Mouse (Mus musculus): ENCODE measurements around the gene Adprm. TPM values are rescaled to one million over a fixed set of nuclear protein-coding genes. Genes with fewer than 3 reads are reported as not detected.

The Adprm gene
- polyA plus RNA-seq, 1 experiment from 2014 or later, result 18.5 TPM

DNA sequence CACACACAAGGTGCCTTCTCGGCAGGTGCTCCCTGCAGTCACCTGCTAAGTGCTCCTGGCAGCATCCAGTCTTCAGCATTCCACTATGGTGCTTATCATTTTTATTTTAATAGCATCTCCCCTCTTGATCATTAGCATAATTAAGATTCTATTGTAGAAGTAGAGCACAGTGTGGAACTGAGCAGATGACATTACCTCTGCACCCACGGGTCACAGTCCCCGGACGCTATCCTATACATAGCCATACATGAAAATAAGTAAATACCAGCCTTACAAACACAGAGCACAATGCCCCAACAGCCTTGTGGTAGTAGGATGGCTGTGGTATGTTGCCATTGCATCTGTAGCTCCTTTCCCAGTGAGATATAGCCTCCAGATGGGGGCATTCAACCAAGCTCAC lies 43.9 kb downstream of the Adprm start:
- H3K4me3 ChIP-seq (ENCODE audit: low read depth, low read length), result no peak overlapping the region
- DNase-seq (ENCODE audit: low spot score), result no peak
- no peaks in the 10 kb centered on the region for H3K9me3 ChIP-seq (ENCODE audit: control insufficient read depth, low read length)
- H3K4me1 ChIP-seq (replicated peaks; ENCODE audit: control insufficient read depth, insufficient read depth, low read length), result no peaks in the 10 kb centered on the region
- no peak for ATAC-seq (replicated peaks; ENCODE audit: low FRiP score)
- H3K27ac ChIP-seq (ENCODE audit: low read depth, low read length), result no peak overlapping the region
- no peak overlapping the region for H3K4me2 ChIP-seq
- 91% methylated on average over 4 of the region's 4 CpGs for WGBS
- H3K36me3 ChIP-seq (ENCODE audit: control insufficient read depth, insufficient read depth, low read length), result no peaks in the 10 kb centered on the region
- no peak overlapping the region for H3K9ac ChIP-seq (ENCODE audit: low read depth, low read length)
- no peaks in the 10 kb centered on the region for H3K27me3 ChIP-seq (replicated peaks; ENCODE audit: control insufficient read depth, insufficient read depth, low read length)

DNA sequence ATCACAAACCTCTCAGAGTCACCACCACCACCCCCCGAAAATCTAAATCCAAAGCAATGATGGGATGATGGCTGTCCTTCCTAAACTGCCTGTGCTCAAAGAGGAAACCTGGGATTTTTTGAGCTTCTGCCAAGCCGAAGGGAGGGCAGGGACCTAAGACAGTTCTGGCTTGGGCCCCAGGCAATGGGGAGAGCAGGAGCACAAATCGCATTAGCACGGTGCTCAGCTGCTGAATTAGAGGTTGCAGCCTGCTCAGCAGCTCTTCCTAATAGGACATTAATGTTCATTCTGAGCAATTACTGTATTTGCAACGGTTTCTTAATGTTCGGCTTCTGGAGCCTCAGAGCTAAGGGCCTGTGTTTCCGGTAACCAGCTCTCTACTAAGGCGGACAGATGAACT lies 44.4 kb downstream of the Adprm start:
- DNase-seq (ENCODE audit: low spot score) (no peak), ATAC-seq (replicated peaks; ENCODE audit: low FRiP score) (no peak)
- WGBS, result 89% methylated on average over 8 of the region's 8 CpGs
- Histone ChIP-seq H3K9ac (ENCODE audit: low read depth, low read length) (no peak overlapping the region), H3K4me2 (no peak overlapping the region), H3K27ac (ENCODE audit: low read depth, low read length) (no peak overlapping the region), H3K4me3 (ENCODE audit: low read depth, low read length) (no peak overlapping the region), H3K36me3 (ENCODE audit: control insufficient read depth, insufficient read depth, low read length) (no peaks in the 10 kb centered on the region), H3K4me1 (replicated peaks; ENCODE audit: control insufficient read depth, insufficient read depth, low read length) (no peaks in the 10 kb centered on the region), H3K27me3 (replicated peaks; ENCODE audit: control insufficient read depth, insufficient read depth, low read length) (no peaks in the 10 kb centered on the region), H3K9me3 (ENCODE audit: control insufficient read depth, low read length) (no peaks in the 10 kb centered on the region)

DNA sequence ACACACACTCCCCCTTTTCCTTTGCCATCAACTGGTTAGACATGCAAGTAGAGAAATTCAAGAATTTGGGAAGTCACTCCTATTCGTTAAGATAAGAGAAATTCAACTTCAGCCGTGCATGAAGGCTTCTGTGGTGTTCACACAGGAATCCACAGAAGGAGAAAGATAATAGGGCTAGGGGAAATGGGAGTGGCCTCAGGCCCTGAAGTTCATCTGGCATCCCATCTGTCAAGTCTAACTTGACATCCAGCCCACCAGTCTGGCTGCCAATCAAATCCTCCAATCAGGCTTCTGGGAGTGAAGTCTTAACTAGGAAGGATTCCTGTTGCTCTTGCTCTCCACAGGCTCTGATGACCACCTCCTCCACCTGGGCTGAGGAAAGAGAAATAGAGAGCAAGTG lies 49.5 kb downstream of the Adprm start:
- Histone ChIP-seq H3K4me2 (no peak overlapping the region), H3K4me1 (replicated peaks; ENCODE audit: control insufficient read depth, insufficient read depth, low read length) (no peaks in the 10 kb centered on the region), H3K27me3 (replicated peaks; ENCODE audit: control insufficient read depth, insufficient read depth, low read length) (no peaks in the 10 kb centered on the region), H3K9ac (ENCODE audit: low read depth, low read length) (no peak overlapping the region), H3K4me3 (ENCODE audit: low read depth, low read length) (no peak overlapping the region), H3K27ac (ENCODE audit: low read depth, low read length) (no peak overlapping the region), H3K9me3 (ENCODE audit: control insufficient read depth, low read length) (no peaks in the 10 kb centered on the region), H3K36me3 (ENCODE audit: control insufficient read depth, insufficient read depth, low read length) (no peaks in the 10 kb centered on the region)
- ATAC-seq (replicated peaks; ENCODE audit: low FRiP score), result no peak
- DNase-seq (ENCODE audit: low spot score), result no peak
- 32% methylated on average over 2 of the region's 2 CpGs for WGBS

DNA sequence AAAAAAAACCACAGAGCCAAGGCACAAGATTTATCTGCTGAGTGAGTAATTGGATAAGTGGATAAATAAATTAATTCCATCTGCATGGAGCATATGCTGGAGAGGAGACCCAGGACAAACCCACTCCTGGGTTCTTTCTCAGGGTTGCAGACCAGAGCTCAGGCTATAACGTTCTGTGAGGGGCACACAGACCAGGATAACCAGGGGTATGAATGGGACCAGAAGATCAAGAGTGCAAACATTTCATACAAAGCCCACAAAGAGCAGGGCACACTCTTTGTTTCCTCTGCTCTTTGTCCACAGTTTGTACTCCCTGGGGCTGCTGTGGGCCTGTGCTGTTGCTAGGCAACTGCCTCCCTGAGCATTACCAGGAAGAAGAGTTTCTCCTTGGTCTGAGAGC lies 50.7 kb downstream of the Adprm start:
- H3K27me3 ChIP-seq (replicated peaks; ENCODE audit: control insufficient read depth, insufficient read depth, low read length), result no peaks in the 10 kb centered on the region
- DNase-seq (ENCODE audit: low spot score) (no peak), ATAC-seq (replicated peaks; ENCODE audit: low FRiP score) (no peak)
- no peak overlapping the region for H3K4me3 ChIP-seq (ENCODE audit: low read depth, low read length)
- 43% methylated on average over 1 of the region's 1 CpGs for WGBS
- H3K27ac ChIP-seq (ENCODE audit: low read depth, low read length), result no peak overlapping the region
- H3K9ac ChIP-seq (ENCODE audit: low read depth, low read length), result no peak overlapping the region
- H3K36me3 ChIP-seq (ENCODE audit: control insufficient read depth, insufficient read depth, low read length), result no peaks in the 10 kb centered on the region
- H3K4me2 ChIP-seq, result no peak overlapping the region
- no peaks in the 10 kb centered on the region for H3K9me3 ChIP-seq (ENCODE audit: control insufficient read depth, low read length)
- no peaks in the 10 kb centered on the region for H3K4me1 ChIP-seq (replicated peaks; ENCODE audit: control insufficient read depth, insufficient read depth, low read length)

DNA sequence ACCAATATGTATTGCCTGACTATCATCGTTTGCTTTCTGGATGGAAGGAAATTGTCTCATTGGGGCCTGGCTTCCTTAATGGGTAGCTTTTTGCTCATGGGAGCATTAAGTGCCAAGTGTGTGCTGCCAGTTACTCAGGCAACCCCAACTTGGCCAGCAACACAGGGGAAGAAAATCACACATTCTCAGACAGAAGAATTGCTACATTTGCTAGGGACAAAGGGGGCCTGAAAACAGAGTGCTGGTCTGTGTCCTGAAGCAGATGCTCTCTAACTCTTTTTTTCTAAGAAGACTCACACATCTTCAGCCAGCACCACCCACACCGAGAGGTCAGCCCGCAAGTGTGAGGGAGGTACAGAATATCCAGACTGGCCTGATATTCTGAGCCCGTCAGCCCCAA lies 51.7 kb downstream of the Adprm start:
- Histone ChIP-seq H3K36me3 (ENCODE audit: control insufficient read depth, insufficient read depth, low read length) (no peaks in the 10 kb centered on the region), H3K27ac (ENCODE audit: low read depth, low read length) (no peak overlapping the region)
- 73% methylated on average over 4 of the region's 4 CpGs for WGBS

DNA sequence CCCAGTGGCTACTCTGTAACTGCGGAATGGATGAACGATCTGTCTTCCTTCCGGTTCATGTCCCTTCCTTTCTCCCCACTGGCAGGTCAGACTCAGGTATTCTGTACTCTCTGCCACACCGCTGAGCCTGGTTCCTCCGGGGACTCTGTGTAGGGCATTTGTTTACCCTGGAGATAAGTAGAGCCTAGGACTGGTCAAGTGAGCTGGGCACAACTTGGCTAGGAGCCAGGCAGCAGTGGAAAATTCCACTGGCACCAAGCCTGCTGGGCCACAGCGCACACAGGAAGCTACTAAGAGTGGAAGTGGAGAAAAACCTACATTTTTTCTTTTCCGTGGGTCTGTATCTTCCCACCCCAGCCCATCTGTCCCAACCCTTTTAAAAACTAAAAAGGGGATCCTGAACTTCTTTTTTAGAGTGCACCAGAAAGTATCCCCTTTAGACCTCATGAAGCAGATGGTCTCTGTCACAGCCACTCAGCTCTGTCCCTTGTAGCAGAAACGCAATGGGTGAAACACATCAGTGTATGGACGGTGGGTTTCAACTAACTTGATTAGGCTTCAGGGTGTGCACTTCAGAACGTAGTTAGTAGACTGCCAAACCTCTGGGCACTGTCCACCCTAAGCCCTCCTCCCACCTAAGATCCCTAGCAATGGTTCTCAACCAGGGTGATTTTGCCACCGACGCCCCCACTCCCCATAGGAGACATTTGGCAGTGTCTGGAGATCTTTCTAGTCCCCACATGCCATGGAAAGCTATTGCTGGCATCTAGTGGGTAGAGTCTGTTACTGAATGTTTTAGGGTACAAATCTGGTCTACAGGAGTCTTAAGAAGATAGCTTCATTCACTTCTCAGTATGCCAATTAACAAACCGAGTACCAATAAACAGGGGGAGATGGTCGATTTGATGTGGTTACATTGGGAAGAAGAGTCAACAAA lies 53.7 kb downstream of the Adprm start:
- ATAC-seq (replicated peaks; ENCODE audit: low FRiP score) (no peak), DNase-seq (ENCODE audit: low spot score) (no peak)
- Histone ChIP-seq H3K4me3 (ENCODE audit: low read depth, low read length) (no peak overlapping the region), H3K9me3 (ENCODE audit: control insufficient read depth, low read length) (no peaks in the 10 kb centered on the region), H3K27me3 (replicated peaks; ENCODE audit: control insufficient read depth, insufficient read depth, low read length) (no peaks in the 10 kb centered on the region), H3K4me2 (no peak overlapping the region), H3K4me1 (replicated peaks; ENCODE audit: control insufficient read depth, insufficient read depth, low read length) (no peaks in the 10 kb centered on the region), H3K36me3 (ENCODE audit: control insufficient read depth, insufficient read depth, low read length) (no peaks in the 10 kb centered on the region), H3K9ac (ENCODE audit: low read depth, low read length) (no peak overlapping the region), H3K27ac (ENCODE audit: low read depth, low read length) (no peak overlapping the region)
- 67% methylated on average over 14 of the region's 14 CpGs for WGBS

More for the DNA sequence above, 51.7 kb downstream of the Adprm start:
- no peak overlapping the region for H3K4me2 ChIP-seq
- no peak for ATAC-seq (replicated peaks; ENCODE audit: low FRiP score)
- H3K4me3 ChIP-seq (ENCODE audit: low read depth, low read length), result no peak overlapping the region
- no peaks in the 10 kb centered on the region for H3K4me1 ChIP-seq (replicated peaks; ENCODE audit: control insufficient read depth, insufficient read depth, low read length)
- no peaks in the 10 kb centered on the region for H3K9me3 ChIP-seq (ENCODE audit: control insufficient read depth, low read length)
- H3K27me3 ChIP-seq (replicated peaks; ENCODE audit: control insufficient read depth, insufficient read depth, low read length), result no peaks in the 10 kb centered on the region
- H3K9ac ChIP-seq (ENCODE audit: low read depth, low read length), result no peak overlapping the region
- no peak for DNase-seq (ENCODE audit: low spot score)

DNA sequence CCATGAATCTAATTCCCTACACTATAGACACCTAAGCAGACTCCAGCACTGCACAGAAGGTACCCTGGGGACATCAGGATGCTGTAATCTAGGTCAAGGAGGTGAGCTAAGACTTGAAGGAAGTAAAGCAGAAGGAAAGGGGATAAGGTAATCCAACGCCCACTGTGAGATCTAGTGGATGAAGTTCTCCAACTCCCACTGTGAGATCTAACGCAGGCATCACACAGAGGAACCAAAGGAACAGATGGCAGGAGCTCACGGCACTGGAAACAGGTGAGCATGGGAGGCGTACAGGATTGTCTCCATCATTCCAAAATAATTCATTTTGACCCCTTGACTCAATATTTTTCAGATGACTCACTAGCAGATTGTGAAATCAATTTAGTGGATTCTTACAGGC lies 55.9 kb downstream of the Adprm start:
- Histone ChIP-seq H3K27ac (ENCODE audit: low read depth, low read length) (no peak overlapping the region), H3K27me3 (replicated peaks; ENCODE audit: control insufficient read depth, insufficient read depth, low read length) (no peaks in the 10 kb centered on the region), H3K4me3 (ENCODE audit: low read depth, low read length) (no peak overlapping the region), H3K36me3 (ENCODE audit: control insufficient read depth, insufficient read depth, low read length) (no peaks in the 10 kb centered on the region), H3K9ac (ENCODE audit: low read depth, low read length) (no peak overlapping the region), H3K4me1 (replicated peaks; ENCODE audit: control insufficient read depth, insufficient read depth, low read length) (no peaks in the 10 kb centered on the region), H3K9me3 (ENCODE audit: control insufficient read depth, low read length) (no peaks in the 10 kb centered on the region), H3K4me2 (no peak overlapping the region)
- no peak for DNase-seq (ENCODE audit: low spot score)
- WGBS, result 70% methylated on average over 4 of the region's 4 CpGs
- no peak for ATAC-seq (replicated peaks; ENCODE audit: low FRiP score)

DNA sequence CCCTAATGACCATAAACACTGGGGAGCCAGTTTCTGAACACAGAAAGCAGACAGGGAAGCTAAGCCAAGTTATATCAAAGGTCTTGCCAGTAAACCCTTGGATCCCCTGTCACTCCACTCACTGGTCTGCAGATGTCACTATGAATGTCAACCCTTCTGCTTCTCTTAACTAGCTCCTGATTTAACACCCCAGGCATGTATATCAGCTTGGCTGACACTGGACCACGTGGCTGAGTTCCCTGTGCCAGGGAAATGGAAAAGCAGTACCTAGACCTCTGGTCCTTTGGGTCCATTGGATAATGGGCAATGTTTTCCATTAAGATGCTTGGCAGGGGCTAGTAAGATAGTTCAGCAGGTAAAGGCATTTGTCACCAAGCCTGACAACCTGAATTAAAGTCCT lies 58.7 kb downstream of the Adprm start:
- Histone ChIP-seq H3K4me2 (no peak overlapping the region), H3K27me3 (replicated peaks; ENCODE audit: control insufficient read depth, insufficient read depth, low read length) (no peaks in the 10 kb centered on the region), H3K27ac (ENCODE audit: low read depth, low read length) (no peak overlapping the region), H3K9ac (ENCODE audit: low read depth, low read length) (no peak overlapping the region), H3K4me1 (replicated peaks; ENCODE audit: control insufficient read depth, insufficient read depth, low read length) (no peaks in the 10 kb centered on the region), H3K4me3 (ENCODE audit: low read depth, low read length) (no peak overlapping the region), H3K36me3 (ENCODE audit: control insufficient read depth, insufficient read depth, low read length) (no peaks in the 10 kb centered on the region), H3K9me3 (ENCODE audit: control insufficient read depth, low read length) (no peaks in the 10 kb centered on the region)
- DNase-seq (ENCODE audit: low spot score) (no peak), ATAC-seq (replicated peaks; ENCODE audit: low FRiP score) (no peak)
- WGBS, result 30% methylated on average over 1 of the region's 1 CpGs

DNA sequence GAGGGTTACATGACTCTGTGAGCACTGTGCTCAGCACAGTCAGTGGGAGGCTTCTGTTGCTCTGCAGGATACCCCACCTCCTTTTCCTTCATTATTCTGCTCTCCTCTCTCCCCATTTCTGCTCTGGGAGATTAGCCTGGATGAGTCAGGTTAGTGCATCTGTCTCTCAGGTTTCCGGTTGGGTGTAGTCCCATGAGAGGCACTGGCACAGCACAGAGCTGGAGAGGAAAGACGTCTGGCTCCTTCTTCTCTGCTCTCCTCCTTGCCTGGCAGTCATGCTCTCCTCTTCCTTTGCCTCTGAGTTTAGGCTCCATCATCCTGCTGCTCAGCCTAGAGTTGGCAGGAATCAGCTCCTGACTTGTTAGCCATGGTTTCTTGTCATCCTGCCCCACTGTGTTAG lies 60.2 kb downstream of the Adprm start:
- no peaks in the 10 kb centered on the region for H3K36me3 ChIP-seq (ENCODE audit: control insufficient read depth, insufficient read depth, low read length)
- H3K4me1 ChIP-seq (replicated peaks; ENCODE audit: control insufficient read depth, insufficient read depth, low read length), result no peaks in the 10 kb centered on the region
- WGBS, result 60% methylated on average over 2 of the region's 2 CpGs
- ATAC-seq (replicated peaks; ENCODE audit: low FRiP score) (no peak), DNase-seq (ENCODE audit: low spot score) (no peak)
- no peak overlapping the region for H3K27ac ChIP-seq (ENCODE audit: low read depth, low read length)
- no peak overlapping the region for H3K4me3 ChIP-seq (ENCODE audit: low read depth, low read length)
- no peaks in the 10 kb centered on the region for H3K9me3 ChIP-seq (ENCODE audit: control insufficient read depth, low read length)
- no peak overlapping the region for H3K9ac ChIP-seq (ENCODE audit: low read depth, low read length)
- H3K27me3 ChIP-seq (replicated peaks; ENCODE audit: control insufficient read depth, insufficient read depth, low read length), result no peaks in the 10 kb centered on the region
- H3K4me2 ChIP-seq, result no peak overlapping the region
